Mouse (Mus musculus): ENCODE results near the gene Rnf144a. TPM values are rescaled to one million over a fixed set of nuclear protein-coding genes. Genes with fewer than 3 reads are reported as not detected.

The Rnf144a gene
- total RNA-seq, 2 experiments from 2014 or later, result 37.2 to 37.7 TPM

- intact Hi-C loops (cut with DNase I), result no loop called here
- no peak for DNase-seq (ENCODE audit: extremely low spot score in 1 of 2, low spot score in 2 of 2)
Measured at GRCm38 (mm10) chr12:26285460-26285859, 129.6 kb downstream of the Rnf144a start.

DNA sequence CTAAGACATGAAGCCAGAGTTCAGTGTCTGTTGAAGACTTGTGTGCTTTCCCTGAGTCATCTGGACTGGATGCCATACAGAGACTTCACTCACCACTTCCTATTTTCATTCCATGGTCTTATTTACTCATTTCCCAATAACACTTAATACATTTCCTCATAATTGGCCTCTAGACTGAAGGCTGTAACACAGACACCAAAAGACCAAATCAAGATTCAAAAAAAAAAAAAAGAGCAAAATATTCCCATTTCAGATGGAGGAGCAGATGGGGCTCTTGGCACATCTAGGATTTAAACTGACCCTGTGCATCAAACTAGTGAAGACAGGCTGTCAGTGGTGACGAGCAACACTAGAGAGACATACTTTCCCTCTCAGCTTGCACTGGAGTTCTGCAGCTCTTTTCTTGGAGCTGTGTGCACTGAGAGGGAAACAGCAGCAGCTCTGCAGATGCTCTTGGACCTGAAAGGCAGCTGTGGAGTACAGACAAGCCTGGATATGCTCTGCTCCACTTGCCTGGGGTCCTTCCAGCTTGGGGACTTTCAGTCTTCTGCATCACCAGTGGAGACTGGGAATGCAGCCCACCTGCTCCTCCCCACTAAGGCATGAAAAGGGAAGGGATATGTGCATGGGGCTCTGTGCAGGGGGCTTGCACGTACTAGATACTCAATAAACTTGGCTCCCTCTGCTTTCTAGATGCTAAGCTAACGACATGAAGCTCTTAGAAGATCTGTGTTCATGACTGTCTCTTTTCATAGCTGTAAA, 134.2 kb downstream of the Rnf144a start:
- DNase-seq (ENCODE audit: extremely low spot score in 1 of 2, low spot score in 2 of 2), result no peak
- intact Hi-C loops (cut with DNase I), result no loop called here

- intact Hi-C loops (cut with DNase I), result loop anchor here (2.0 kb wide), 1 partner anchor 1182 kb away; no protein-coding TSS in a partner anchor
- DNase-seq (ENCODE audit: extremely low spot score in 1 of 2, low spot score in 2 of 2), result peak; percentile 73 to 77
Measured at GRCm38 (mm10) chr12:26277002-26277669, 137.9 kb downstream of the Rnf144a start.

DNA sequence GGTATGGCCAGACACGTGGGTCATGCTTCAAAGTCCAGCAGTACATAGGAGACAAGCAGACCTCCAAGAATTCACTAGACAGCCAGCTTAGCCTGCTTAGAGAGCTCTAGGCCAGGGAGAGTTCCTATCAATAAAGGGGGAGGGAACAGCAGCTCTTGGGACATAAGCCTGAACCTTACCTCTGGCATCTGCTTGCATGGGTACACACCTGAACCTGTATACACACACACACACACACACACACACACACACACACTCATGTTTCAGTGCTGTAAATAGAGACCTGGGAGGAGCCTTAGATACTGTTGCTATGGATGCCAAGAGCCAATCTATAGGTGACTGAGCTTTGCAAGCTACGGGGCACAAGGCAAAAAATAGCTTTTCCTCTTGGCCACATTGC, 138.5 kb downstream of the Rnf144a start:
- DNase-seq (ENCODE audit: extremely low spot score in 1 of 2, low spot score in 2 of 2), result no peak
- intact Hi-C loops (cut with DNase I), result loop anchor here (2.0 kb wide), 1 partner anchor 1182 kb away; no protein-coding TSS in a partner anchor

Small RNA genes lying within 50 kb of the gene (microRNA-seq; reads per million reads assigned to microRNA genes)
- gene Mir6538, result 6.9 reads per million, percentile 24 among the genes with 10 or more reads in this experiment

Other genes with a start within 250 kb of the Rnf144a start
- under 1 TPM; 0.32 to 0.54 TPM for gene Rsad2, start 41.2 kb upstream of the Rnf144a start, total RNA-seq (2021)
- 10 to 100 TPM; 23.6 to 23.8 TPM for gene Cmpk2, start 54.0 kb upstream of the Rnf144a start, total RNA-seq (2021)